Mouse (Mus musculus) CH12.LX (cell line): ENCODE measurements around the gene Rasgrp3. TPM values are rescaled to one million over a fixed set of nuclear protein-coding genes. Genes with fewer than 3 reads are reported as not detected.

Source experiments
- DNase-seq: peaks from one replicate; pipeline ENCODE4 v3.0.0-alpha.2; 2013; ENCODE audit errors: extremely low read depth
- H3K27ac ChIP-seq: 2 replicates; pipeline ENCODE4 v1.5.1; 2012; ENCODE audit warnings: low read depth, mild to moderate bottlenecking, control low read depth, moderate library complexity; ENCODE audit not compliant: insufficient read depth
- H3K27me3 ChIP-seq: replicated peaks from 2 replicates; pipeline ENCODE3; 2012; ENCODE audit warnings: inconsistent platforms
- H3K36me3 ChIP-seq, 2 experiments: replicated peaks in 1 of 2; 2 replicates each; pipeline versions ENCODE3 to v1.6.1; 2012; ENCODE audit warnings: inconsistent platforms in 1 of 2, low read length in 1 of 2, mild to moderate bottlenecking in 1 of 2, mixed read lengths in 1 of 2, moderate library complexity in 1 of 2; ENCODE audit not compliant: control insufficient read depth in 1 of 2, insufficient read depth in 1 of 2
- H3K4me1 ChIP-seq, 2 experiments: 2 replicates each; pipeline ENCODE4 v1.6.1; 2012; ENCODE audit warnings: inconsistent platforms in 1 of 2, moderate library complexity in 1 of 2; ENCODE audit not compliant: insufficient read depth in 2 of 2, control insufficient read depth in 1 of 2
- H3K4me2 ChIP-seq: 2 replicates; pipeline ENCODE4 v1.6.1; 2012; ENCODE audit warnings: low read depth, mild to moderate bottlenecking, control low read depth; ENCODE audit not compliant: poor library complexity, insufficient read depth, severe bottlenecking
- H3K4me3 ChIP-seq, 3 experiments: fragments of 150-350 bp in 1 of 3; sonication (generic) in 1 of 3; replicated peaks in 1 of 3; 2 replicates each; pipeline versions ENCODE3 to v1.5.1; 2011 to 2012; ENCODE audit warnings: low read depth in 2 of 3, low read length in 2 of 3, mild to moderate bottlenecking in 2 of 3, moderate library complexity in 2 of 3, control low read depth in 1 of 3, improper control_type of control experiment in 1 of 3, inconsistent platforms in 1 of 3, mixed read lengths in 1 of 3; ENCODE audit not compliant: poor library complexity in 1 of 3
- H3K79me2 ChIP-seq: replicated peaks from 2 replicates; pipeline ENCODE4 v1.6.1; 2012; ENCODE audit warnings: mild to moderate bottlenecking, moderate library complexity; ENCODE audit not compliant: control insufficient read depth, poor library complexity, insufficient read depth, severe bottlenecking; ENCODE audit errors: extremely low read depth
- H3K9ac ChIP-seq: 2 replicates; pipeline ENCODE4 v1.6.1; 2012; ENCODE audit warnings: low read depth, mild to moderate bottlenecking, control low read depth, moderate library complexity; ENCODE audit not compliant: insufficient read depth
- H3K9me3 ChIP-seq: replicated peaks from 2 replicates; pipeline ENCODE3; 2012; ENCODE audit warnings: low read length, inconsistent platforms, mixed read lengths
- BHLHE40 ChIP-seq: IDR thresholded peaks from 2 replicates; pipeline ENCODE4 v1.6.1; 2011; ENCODE audit warnings: mild to moderate bottlenecking, low read depth, low read length, improper control_type of control experiment
- CHD1 ChIP-seq: IDR thresholded peaks from 2 replicates; pipeline ENCODE4 v1.6.1; 2012; ENCODE audit warnings: low read depth, low read length, improper control_type of control experiment, inconsistent platforms
- CTCF ChIP-seq, 2 experiments: IDR thresholded peaks in 1 of 2; conservative IDR thresholded peaks in 1 of 2; 2 replicates each; pipeline ENCODE4 v1.5.1; 2011 to 2012; ENCODE audit warnings: low read depth in 2 of 2, low read length in 2 of 2, improper control_type of control experiment in 1 of 2, inconsistent platforms in 1 of 2, mild to moderate bottlenecking in 1 of 2, moderate library complexity in 1 of 2
- E2F4 ChIP-seq: IDR thresholded peaks from 2 replicates; pipeline ENCODE4 v1.6.1; 2011; ENCODE audit warnings: low read depth, low read length, improper control_type of control experiment; ENCODE audit not compliant: insufficient replicate concordance
- ELF1 ChIP-seq: IDR thresholded peaks from 2 replicates; pipeline ENCODE4 v1.6.1; 2014; ENCODE audit warnings: low read depth, mild to moderate bottlenecking, inconsistent platforms, low read length, improper control_type of control experiment
- ETS1 ChIP-seq: conservative IDR thresholded peaks from 2 replicates; pipeline ENCODE4 v1.6.1; 2012; ENCODE audit warnings: low read depth, mild to moderate bottlenecking, inconsistent platforms, low read length, improper control_type of control experiment, moderate library complexity
- JUN ChIP-seq: IDR thresholded peaks from 2 replicates; pipeline ENCODE4 v1.6.1; 2011; ENCODE audit warnings: low read depth, mild to moderate bottlenecking, low read length, improper control_type of control experiment, moderate library complexity; ENCODE audit not compliant: insufficient read depth
- JUND ChIP-seq: conservative IDR thresholded peaks from 2 replicates; pipeline ENCODE4 v1.6.1; 2011; ENCODE audit warnings: low read depth, low read length, improper control_type of control experiment
- MAFK ChIP-seq: IDR thresholded peaks from 2 replicates; pipeline ENCODE4 v1.6.1; 2011; ENCODE audit warnings: low read length, improper control_type of control experiment; ENCODE audit not compliant: insufficient replicate concordance
- MAX ChIP-seq: IDR thresholded peaks from 2 replicates; pipeline ENCODE4 v1.6.1; 2011; ENCODE audit warnings: low read length, improper control_type of control experiment
- MEF2A ChIP-seq: IDR thresholded peaks from 2 replicates; pipeline ENCODE4 v1.6.1; 2014; ENCODE audit warnings: low read depth, mild to moderate bottlenecking, inconsistent platforms, low read length, improper control_type of control experiment, borderline replicate concordance
- MXI1 ChIP-seq: IDR thresholded peaks from 2 replicates; pipeline ENCODE4 v1.6.1; 2011; ENCODE audit warnings: mild to moderate bottlenecking, low read depth, low read length, improper control_type of control experiment
- POLR2A ChIP-seq: IDR thresholded peaks from 2 replicates; pipeline ENCODE4 v1.6.1; 2011; ENCODE audit warnings: low read depth, mild to moderate bottlenecking, improper control_type of control experiment, low read length
- POLR2AphosphoS2 ChIP-seq: IDR thresholded peaks from 2 replicates; pipeline ENCODE4 v1.6.1; 2011; ENCODE audit warnings: low read depth, low read length, improper control_type of control experiment
- RCOR1 ChIP-seq: conservative IDR thresholded peaks from 2 replicates; pipeline ENCODE4 v1.6.1; 2012; ENCODE audit warnings: low read depth, mild to moderate bottlenecking, inconsistent platforms, low read length, improper control_type of control experiment
- TBP ChIP-seq: conservative IDR thresholded peaks from 2 replicates; pipeline ENCODE4 v1.6.1; 2011; ENCODE audit warnings: low read depth, low read length, improper control_type of control experiment
- UBTF ChIP-seq: IDR thresholded peaks from 2 replicates; pipeline ENCODE4 v1.6.1; 2012; ENCODE audit warnings: low read depth, mild to moderate bottlenecking, inconsistent platforms, low read length, improper control_type of control experiment, moderate library complexity
- USF1 ChIP-seq: IDR thresholded peaks from 2 replicates; pipeline ENCODE4 v1.6.1; 2014; ENCODE audit warnings: low read depth, mild to moderate bottlenecking, inconsistent platforms, low read length, improper control_type of control experiment
- USF2 ChIP-seq: conservative IDR thresholded peaks from 2 replicates; pipeline ENCODE4 v1.6.1; 2011; ENCODE audit warnings: low read depth, low read length, improper control_type of control experiment
- ZC3H11A ChIP-seq: IDR thresholded peaks from 2 replicates; pipeline ENCODE4 v1.6.1; 2012; ENCODE audit warnings: low read depth, mild to moderate bottlenecking, inconsistent platforms, low read length, improper control_type of control experiment
- ZMIZ1 ChIP-seq: IDR thresholded peaks from 2 replicates; pipeline ENCODE4 v1.6.1; 2012; ENCODE audit warnings: low read depth, mild to moderate bottlenecking, inconsistent platforms, low read length, improper control_type of control experiment
- ZNF384 ChIP-seq: IDR thresholded peaks from 2 replicates; pipeline ENCODE4 v1.6.1; 2012; ENCODE audit warnings: low read depth, low read length, improper control_type of control experiment, inconsistent platforms
- dilution Hi-C: fragments of 300-500 bp; cut with MboI; formaldehyde crosslinking; loops from 2 replicates; pipeline ENCODE4 v1.14.3; 2020; ENCODE audit warnings: low sequenced_read_pairs; ENCODE audit not compliant: extremely low pct_unique_long_range_greater_than_20kb, extremely low pct_ligation_motif_present
- in situ Hi-C: fragments of 300-500 bp; cut with MboI; formaldehyde crosslinking; loops from 3 replicates; pipeline ENCODE4 v1.14.3; 2019; ENCODE audit warnings: low sequenced_read_pairs, low pct_ligation_motif_present, low pct_unique_long_range_greater_than_20kb, mixed read lengths
- polyA plus RNA-seq: library from polyadenylated mRNA; unstranded; fragments of >175 nt; gene quantifications from 2 replicates; pipeline ENCODE4 v1.2.1, GENCODE M21; 2012; ENCODE audit warnings: low read depth; ENCODE audit not compliant: insufficient read length
- total RNA-seq, 2 experiments: library from RNA; depleted of rRNA; stranded (reverse); fragments of 300-350 nt in 1 of 2; fragments of >200 nt in 1 of 2; gene quantifications; 2 replicates each; pipeline ENCODE4 v1.2.3; 2012 to 2014

Gene Rasgrp3
- total RNA-seq (2012; rRNA removed) (79.6 and 115 TPM in 2 replicates), total RNA-seq (2014; rRNA removed) (164 and 166 TPM in 2 replicates), polyA plus RNA-seq (161 and 162 TPM in 2 replicates)

DNA sequence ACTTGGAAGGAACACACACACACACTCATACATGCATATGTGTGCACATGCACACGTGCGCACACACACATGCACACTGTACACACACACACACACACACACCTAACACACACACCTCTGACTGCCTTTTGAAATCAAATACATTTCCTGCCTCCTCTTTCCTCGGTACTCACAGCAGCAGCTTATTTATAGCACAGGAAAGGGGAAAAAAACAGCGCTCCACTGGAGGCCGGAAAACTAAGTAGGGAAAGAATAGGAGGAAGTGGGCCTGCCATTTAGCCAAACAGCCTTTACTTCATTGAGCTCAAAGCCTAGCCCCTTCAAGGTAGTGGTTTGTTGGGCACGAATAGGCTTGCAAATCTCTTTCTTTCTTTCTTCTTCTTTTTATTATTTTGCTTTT lies at the start of gene Rasgrp3:
Gene Rasgrp3 (plus strand): TSS at position 298 of the 400 bp plus-strand sequence.
- no peak for DNase-seq
- Histone ChIP-seq H3K4me1 (peaks cover 16 to 37% of the 10 kb centered on the region in 2 experiments), H3K9ac (peak within 1 kb of the TSS; percentile 55), H3K4me3 (peak within 1 kb of the TSS in 2 of 3 experiments; percentile 15 to 53), H3K36me3 (no peaks in the 10 kb centered on the region), H3K9me3 (peaks cover 2% of the 10 kb centered on the region), H3K79me2 (peaks cover 3% of the 10 kb centered on the region; the same call in 1 of the 2 replicates), H3K27ac (peak within 1 kb of the TSS; percentile 92), H3K4me2 (peak within 1 kb of the TSS; percentile 98), H3K27me3 (no peaks in the 10 kb centered on the region)
- 0 out of 2 replicates have a peak, but pooled peaks have one; percentile 35 for TF ChIP-seq MEF2A
- no peak for TF ChIP-seq ZNF384
- TF ChIP-seq BHLHE40, result peak; percentile 85
- in situ Hi-C loops, result no loop called here
- dilution Hi-C loops, result no loop called here

GRCm38 (mm10) chr17:75388402-75388801 lies 47.3 kb upstream of the Rasgrp3 start:
- Histone ChIP-seq H3K36me3 (peaks cover 0 to 6% of the 10 kb centered on the region in 2 experiments), H3K9me3 (peaks cover 6% of the 10 kb centered on the region), H3K27me3 (no peaks in the 10 kb centered on the region), H3K4me2 (no peak overlapping the region), H3K4me3 (no peak overlapping the region), H3K9ac (no peak overlapping the region), H3K79me2 (no peaks in the 10 kb centered on the region), H3K27ac (no peak overlapping the region), H3K4me1 (peaks cover 10 to 35% of the 10 kb centered on the region in 2 experiments; a peak in 3 of 4 replicates)
- TF ChIP-seq E2F4 (no peak), CHD1 (no peak), POLR2A (no peak), RCOR1 (no peak), ETS1 (no peak), USF1 (no peak), ZMIZ1 (no peak), JUND (no peak), UBTF (no peak), POLR2AphosphoS2 (no peak), CTCF (conservative IDR thresholded peaks at IDR 0.05 in 1 of 2, IDR thresholded peaks at IDR 0.05 in 1 of 2; ENCODE audit: low read depth in 2 of 2, low read length in 2 of 2) (no peak), JUN (no peak), ELF1 (no peak), USF2 (no peak), MAX (no peak), ZC3H11A (no peak), TBP (no peak), MXI1 (no peak), MAFK (no peak)
- in situ Hi-C loops (loop anchor here (25.0 kb wide), 1 partner anchor 576 kb away; no protein-coding TSS in a partner anchor), dilution Hi-C loops (no loop called here)
- no peak for DNase-seq
